Mouse (Mus musculus): Measurements from ENCODE around the gene Pnlip. TPM values are rescaled to one million over a fixed set of nuclear protein-coding genes. Genes with fewer than 3 reads are reported as not detected.

Gene Pnlip
- polyA plus RNA-seq, 1 experiment from 2014 or later, result 0.54 TPM

DNA sequence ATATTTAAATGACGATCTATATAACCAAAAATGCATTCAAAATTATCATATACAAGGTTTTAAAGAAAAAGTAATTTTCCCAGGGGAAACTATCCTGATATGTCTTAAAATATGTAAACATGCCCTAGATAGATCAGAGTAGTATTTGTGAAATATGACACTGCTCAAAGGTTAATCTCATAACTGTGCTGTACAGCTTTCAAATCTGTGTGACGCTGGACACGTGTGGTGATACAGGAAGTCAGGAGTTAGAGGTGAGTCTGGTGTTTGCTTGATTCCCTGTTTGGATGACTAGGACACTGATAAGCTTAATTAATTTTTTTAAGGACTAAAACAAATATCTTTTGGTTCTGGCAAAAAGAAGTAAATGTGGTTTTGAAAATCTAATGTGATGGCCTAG lies 43.0 kb downstream of the Pnlip start:
- Histone ChIP-seq H3K4me2 (ENCODE audit: low read depth) (no peak overlapping the region), H3K9ac (ENCODE audit: low read length) (no peak overlapping the region), H3K4me3 (ENCODE audit: low read depth, low read length) (no peak overlapping the region), H3K27ac (ENCODE audit: low read depth, low read length) (no peak overlapping the region), H3K9me3 (ENCODE audit: control insufficient read depth, low read length) (no peaks in the 10 kb centered on the region), H3K27me3 (ENCODE audit: control insufficient read depth, insufficient read depth, low read length) (no peaks in the 10 kb centered on the region), H3K36me3 (ENCODE audit: control insufficient read depth, insufficient read depth, low read length) (no peaks in the 10 kb centered on the region), H3K4me1 (ENCODE audit: control insufficient read depth, insufficient read depth, low read length) (no peaks in the 10 kb centered on the region)
- ATAC-seq (ENCODE audit: insufficient read depth, low FRiP score, low TSS enrichment) (no peak), DNase-seq (ENCODE audit: low spot score) (no peak)
- 82% methylated on average over 3 of the region's 3 CpGs for WGBS

DNA sequence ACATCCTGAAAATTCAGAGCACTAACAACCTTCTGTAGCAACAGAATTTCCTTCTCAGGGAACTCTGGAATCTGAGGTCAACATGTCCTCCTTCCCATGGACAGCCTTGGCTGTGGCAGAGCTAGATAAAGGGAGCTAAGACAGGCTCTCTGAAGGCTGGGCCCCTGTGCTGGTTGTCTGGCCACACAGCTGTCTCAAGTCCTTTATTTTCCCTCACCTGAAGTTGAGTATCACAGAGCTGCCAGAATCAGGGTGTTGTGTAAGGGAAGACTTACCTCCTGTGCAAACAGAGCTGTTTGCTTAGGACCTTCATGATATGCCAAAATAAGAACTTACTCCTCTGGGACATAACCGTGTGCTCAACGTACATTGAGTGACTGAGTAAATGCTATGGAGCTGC lies 43.9 kb downstream of the Pnlip start:
- DNase-seq (ENCODE audit: low spot score) (no peak), ATAC-seq (ENCODE audit: insufficient read depth, low FRiP score, low TSS enrichment) (no peak)
- 82% methylated on average over 2 of the region's 2 CpGs for WGBS
- Histone ChIP-seq H3K4me1 (ENCODE audit: control insufficient read depth, insufficient read depth, low read length) (no peaks in the 10 kb centered on the region), H3K27ac (ENCODE audit: low read depth, low read length) (no peak overlapping the region), H3K27me3 (ENCODE audit: control insufficient read depth, insufficient read depth, low read length) (no peaks in the 10 kb centered on the region), H3K4me2 (ENCODE audit: low read depth) (no peak overlapping the region), H3K36me3 (ENCODE audit: control insufficient read depth, insufficient read depth, low read length) (no peaks in the 10 kb centered on the region), H3K9ac (ENCODE audit: low read length) (no peak overlapping the region), H3K9me3 (ENCODE audit: control insufficient read depth, low read length) (no peaks in the 10 kb centered on the region), H3K4me3 (ENCODE audit: low read depth, low read length) (no peak overlapping the region)

DNA sequence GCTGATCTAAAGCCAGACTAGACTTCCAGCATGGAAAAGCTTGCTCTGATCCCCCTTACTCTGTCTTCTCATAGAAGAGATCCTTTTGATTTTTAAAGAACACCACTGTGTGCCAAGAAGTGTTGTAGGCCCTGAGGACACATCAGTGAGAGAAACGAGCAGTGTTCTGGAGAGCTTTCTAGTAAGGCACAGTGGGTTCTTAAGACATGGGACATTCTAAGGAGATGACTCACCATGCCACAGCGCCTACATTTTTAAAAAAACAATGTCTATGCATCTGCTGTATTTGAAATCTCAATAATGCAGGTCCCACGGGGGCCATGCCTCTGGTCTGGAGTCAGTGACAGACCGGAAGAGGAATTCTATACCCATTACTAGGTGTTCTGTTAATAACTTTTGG lies 52.3 kb downstream of the Pnlip start:
- Histone ChIP-seq H3K27ac (ENCODE audit: low read depth, low read length) (no peak overlapping the region), H3K4me3 (ENCODE audit: low read depth, low read length) (no peak overlapping the region), H3K4me2 (ENCODE audit: low read depth) (no peak overlapping the region), H3K4me1 (ENCODE audit: control insufficient read depth, insufficient read depth, low read length) (no peaks in the 10 kb centered on the region), H3K36me3 (ENCODE audit: control insufficient read depth, insufficient read depth, low read length) (no peaks in the 10 kb centered on the region), H3K9me3 (ENCODE audit: control insufficient read depth, low read length) (no peaks in the 10 kb centered on the region), H3K9ac (ENCODE audit: low read length) (no peak overlapping the region), H3K27me3 (ENCODE audit: control insufficient read depth, insufficient read depth, low read length) (no peaks in the 10 kb centered on the region)
- no peak for DNase-seq (ENCODE audit: low spot score)
- no peak for ATAC-seq (ENCODE audit: insufficient read depth, low FRiP score, low TSS enrichment)
- WGBS, result 87% methylated on average over 4 of the region's 4 CpGs

DNA sequence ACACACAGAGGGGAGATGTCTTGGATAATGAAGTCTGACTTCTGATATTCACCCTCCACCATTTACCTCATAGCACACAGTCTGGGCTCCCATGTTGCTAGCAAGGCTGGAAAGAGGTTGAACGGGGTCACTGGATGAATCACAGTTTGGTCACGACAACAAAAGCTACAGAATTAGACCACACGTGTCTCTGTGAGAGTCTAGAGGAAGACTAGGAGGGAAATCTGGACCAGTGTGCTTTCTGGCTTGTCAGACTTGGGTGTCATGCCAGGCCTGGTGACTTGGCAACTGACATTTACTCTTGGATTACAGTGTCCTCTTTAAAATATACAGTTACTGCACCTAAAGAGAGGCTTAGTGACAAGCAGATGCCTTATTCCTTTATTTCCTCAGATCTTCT lies 56.3 kb downstream of the Pnlip start:
- H3K9ac ChIP-seq (ENCODE audit: low read length), result no peak overlapping the region
- no peaks in the 10 kb centered on the region for H3K27me3 ChIP-seq (ENCODE audit: control insufficient read depth, insufficient read depth, low read length)
- no peak overlapping the region for H3K4me2 ChIP-seq (ENCODE audit: low read depth)
- H3K36me3 ChIP-seq (ENCODE audit: control insufficient read depth, insufficient read depth, low read length), result no peaks in the 10 kb centered on the region
- ATAC-seq (ENCODE audit: insufficient read depth, low FRiP score, low TSS enrichment) (no peak), DNase-seq (ENCODE audit: low spot score) (no peak)
- H3K4me1 ChIP-seq (ENCODE audit: control insufficient read depth, insufficient read depth, low read length), result no peaks in the 10 kb centered on the region
- no peaks in the 10 kb centered on the region for H3K9me3 ChIP-seq (ENCODE audit: control insufficient read depth, low read length)
- no peak overlapping the region for H3K4me3 ChIP-seq (ENCODE audit: low read depth, low read length)
- WGBS, result 77% methylated on average over 3 of the region's 3 CpGs
- no peak overlapping the region for H3K27ac ChIP-seq (ENCODE audit: low read depth, low read length)

DNA sequence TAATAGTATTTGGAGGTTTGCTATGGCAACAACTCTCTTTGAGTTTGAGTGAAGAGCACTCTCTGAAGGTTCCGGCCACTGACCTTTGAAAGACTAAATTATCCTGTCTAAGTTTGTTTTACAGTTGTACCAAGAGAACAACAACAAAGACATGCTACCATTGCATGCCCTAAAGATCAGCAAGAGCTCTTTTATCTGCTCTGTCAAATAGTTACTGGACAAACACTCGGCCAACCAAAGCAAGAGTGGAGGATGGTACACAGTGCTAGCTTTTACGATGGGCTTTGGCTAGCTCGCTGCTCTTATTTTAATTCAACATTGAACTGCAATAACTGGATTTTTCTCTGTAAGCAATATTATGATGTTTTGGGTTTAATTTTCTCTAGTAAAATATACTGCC lies 65.6 kb downstream of the Pnlip start:
- Histone ChIP-seq H3K4me1 (ENCODE audit: control insufficient read depth, insufficient read depth, low read length) (no peaks in the 10 kb centered on the region), H3K27me3 (ENCODE audit: control insufficient read depth, insufficient read depth, low read length) (no peaks in the 10 kb centered on the region), H3K27ac (ENCODE audit: low read depth, low read length) (no peak overlapping the region), H3K4me2 (ENCODE audit: low read depth) (no peak overlapping the region), H3K36me3 (ENCODE audit: control insufficient read depth, insufficient read depth, low read length) (no peaks in the 10 kb centered on the region), H3K9me3 (ENCODE audit: control insufficient read depth, low read length) (no peaks in the 10 kb centered on the region), H3K4me3 (ENCODE audit: low read depth, low read length) (no peak overlapping the region), H3K9ac (ENCODE audit: low read length) (no peak overlapping the region)
- ATAC-seq (ENCODE audit: insufficient read depth, low FRiP score, low TSS enrichment) (no peak), DNase-seq (ENCODE audit: low spot score) (no peak)
- WGBS, result 69% methylated on average over 4 of the region's 4 CpGs

DNA sequence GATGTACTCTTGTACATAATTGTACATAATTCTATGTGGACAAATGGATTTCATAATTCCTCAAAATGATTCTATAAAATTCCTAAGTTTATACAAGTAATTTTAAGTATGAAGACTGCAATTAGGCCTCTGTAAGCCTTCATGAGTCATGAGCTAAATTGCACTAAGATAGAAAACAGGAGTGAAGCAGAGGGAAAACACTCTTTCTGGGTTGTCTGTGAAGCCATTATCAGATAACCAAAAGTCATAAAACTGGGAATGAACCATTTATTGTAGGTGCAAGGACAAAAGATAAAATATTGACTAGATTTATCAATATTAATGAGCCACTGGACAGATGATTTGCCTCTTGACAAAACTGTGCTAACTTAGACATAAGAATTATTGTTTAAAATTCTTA lies 68.1 kb downstream of the Pnlip start:
- Histone ChIP-seq H3K4me2 (ENCODE audit: low read depth) (no peak overlapping the region), H3K4me1 (ENCODE audit: control insufficient read depth, insufficient read depth, low read length) (no peaks in the 10 kb centered on the region), H3K36me3 (ENCODE audit: control insufficient read depth, insufficient read depth, low read length) (no peaks in the 10 kb centered on the region), H3K27me3 (ENCODE audit: control insufficient read depth, insufficient read depth, low read length) (no peaks in the 10 kb centered on the region), H3K9ac (ENCODE audit: low read length) (no peak overlapping the region), H3K4me3 (ENCODE audit: low read depth, low read length) (no peak overlapping the region), H3K9me3 (ENCODE audit: control insufficient read depth, low read length) (no peaks in the 10 kb centered on the region), H3K27ac (ENCODE audit: low read depth, low read length) (no peak overlapping the region)
- ATAC-seq (ENCODE audit: insufficient read depth, low FRiP score, low TSS enrichment) (no peak), DNase-seq (ENCODE audit: low spot score) (no peak)

DNA sequence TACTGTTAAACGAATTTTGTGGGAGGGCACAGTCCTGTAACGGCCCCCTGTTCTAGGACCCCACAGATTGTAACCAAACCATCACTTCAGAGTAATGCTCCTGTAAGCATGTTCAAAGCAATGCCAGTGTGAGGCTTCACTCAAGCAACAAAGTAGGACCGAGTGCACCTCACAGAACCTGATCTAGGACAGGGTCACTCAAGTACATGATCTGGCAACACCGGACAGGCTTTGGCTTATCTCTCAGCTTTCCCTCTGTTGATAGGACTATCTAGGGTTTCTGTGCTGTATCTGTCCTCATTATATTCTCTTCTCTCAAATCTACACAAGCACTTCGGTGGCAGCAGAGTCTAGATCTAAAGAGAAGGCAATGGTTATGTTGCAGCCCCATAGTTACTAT lies 74.3 kb downstream of the Pnlip start:
- Histone ChIP-seq H3K27ac (ENCODE audit: low read depth, low read length) (no peak overlapping the region), H3K4me2 (ENCODE audit: low read depth) (no peak overlapping the region), H3K27me3 (ENCODE audit: control insufficient read depth, insufficient read depth, low read length) (no peaks in the 10 kb centered on the region), H3K4me3 (ENCODE audit: low read depth, low read length) (no peak overlapping the region), H3K9me3 (ENCODE audit: control insufficient read depth, low read length) (no peaks in the 10 kb centered on the region), H3K36me3 (ENCODE audit: control insufficient read depth, insufficient read depth, low read length) (no peaks in the 10 kb centered on the region), H3K9ac (ENCODE audit: low read length) (no peak overlapping the region), H3K4me1 (ENCODE audit: control insufficient read depth, insufficient read depth, low read length) (no peaks in the 10 kb centered on the region)
- ATAC-seq (ENCODE audit: insufficient read depth, low FRiP score, low TSS enrichment) (no peak), DNase-seq (ENCODE audit: low spot score) (no peak)
- WGBS, result 88% methylated on average over 5 of the region's 5 CpGs

DNA sequence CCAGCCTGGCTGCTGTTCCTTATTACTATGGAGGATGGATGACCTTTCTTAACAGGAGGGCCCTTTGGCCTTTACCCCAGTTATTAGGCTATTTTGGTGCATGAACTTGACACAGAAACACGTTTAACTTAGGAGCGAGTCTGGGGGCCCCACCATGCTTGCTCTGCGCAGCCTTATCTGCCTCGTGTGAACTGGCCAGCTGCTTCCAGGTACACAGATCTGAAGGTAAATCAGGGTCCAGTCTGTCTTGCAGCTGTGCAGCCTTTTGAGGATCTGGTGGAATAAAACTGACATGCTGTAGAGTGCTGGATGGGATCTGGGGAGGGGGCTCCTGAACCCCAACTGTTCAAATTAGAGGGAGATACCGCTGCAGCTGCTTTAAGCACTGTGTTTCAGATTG lies 75.5 kb downstream of the Pnlip start:
- no peaks in the 10 kb centered on the region for H3K4me1 ChIP-seq (ENCODE audit: control insufficient read depth, insufficient read depth, low read length)
- ATAC-seq (ENCODE audit: insufficient read depth, low FRiP score, low TSS enrichment), result no peak
- WGBS, result 81% methylated on average over 5 of the region's 5 CpGs

DNA sequence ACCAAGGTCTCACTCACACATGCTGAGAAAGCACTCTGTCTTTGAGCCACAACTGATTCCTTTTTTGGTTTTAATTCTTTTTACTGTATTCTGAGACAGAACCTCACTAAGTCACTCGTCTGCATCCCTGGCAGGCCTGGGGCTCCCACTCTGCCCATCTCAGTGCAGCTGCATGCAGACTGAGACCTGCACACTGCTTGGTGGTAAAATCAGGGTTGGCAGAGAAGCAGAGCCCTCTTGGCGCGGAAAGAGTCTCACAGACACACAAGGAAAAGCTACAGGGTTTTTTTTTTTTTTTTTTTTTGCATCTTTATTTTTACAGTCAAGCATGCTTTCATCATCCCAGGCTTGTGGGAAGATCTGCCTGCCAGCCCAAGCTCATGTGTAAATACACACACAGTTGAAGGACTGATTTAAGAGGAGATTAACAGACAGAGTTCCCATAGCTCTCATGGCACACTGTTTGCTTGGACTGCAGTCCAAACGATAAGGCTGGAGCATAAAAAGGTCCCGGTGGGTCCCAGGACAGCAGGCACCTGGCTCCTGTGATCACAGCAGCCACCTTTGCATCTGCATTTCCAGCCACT lies 76.2 kb downstream of the Pnlip start, which contains the start of gene Pnliprp1:
Gene Pnliprp1 (plus strand): TSS at position 443 of the 587 bp plus-strand sequence.
- 59% methylated on average over 5 of the region's 5 CpGs for WGBS
- no peaks in the 10 kb centered on the region for H3K27me3 ChIP-seq (ENCODE audit: control insufficient read depth, insufficient read depth, low read length)
- H3K9ac ChIP-seq (ENCODE audit: low read length), result no peak within 1 kb of the TSS
- H3K4me3 ChIP-seq (ENCODE audit: low read depth, low read length), result no peak within 1 kb of the TSS
- DNase-seq (ENCODE audit: low spot score), result no peak
- no peaks in the 10 kb centered on the region for H3K36me3 ChIP-seq (ENCODE audit: control insufficient read depth, insufficient read depth, low read length)
- no peak for ATAC-seq (ENCODE audit: insufficient read depth, low FRiP score, low TSS enrichment)
- H3K27ac ChIP-seq (ENCODE audit: low read depth, low read length), result no peak within 1 kb of the TSS
- H3K4me2 ChIP-seq (ENCODE audit: low read depth), result no peak within 1 kb of the TSS
- no peaks in the 10 kb centered on the region for H3K4me1 ChIP-seq (ENCODE audit: control insufficient read depth, insufficient read depth, low read length)
- H3K9me3 ChIP-seq (ENCODE audit: control insufficient read depth, low read length), result no peaks in the 10 kb centered on the region

More for the DNA sequence above, 75.5 kb downstream of the Pnlip start:
- Histone ChIP-seq H3K4me3 (ENCODE audit: low read depth, low read length) (no peak overlapping the region), H3K4me2 (ENCODE audit: low read depth) (no peak overlapping the region), H3K9ac (ENCODE audit: low read length) (no peak overlapping the region), H3K27me3 (ENCODE audit: control insufficient read depth, insufficient read depth, low read length) (no peaks in the 10 kb centered on the region), H3K27ac (ENCODE audit: low read depth, low read length) (no peak overlapping the region), H3K36me3 (ENCODE audit: control insufficient read depth, insufficient read depth, low read length) (no peaks in the 10 kb centered on the region), H3K9me3 (ENCODE audit: control insufficient read depth, low read length) (no peaks in the 10 kb centered on the region)
- no peak for DNase-seq (ENCODE audit: low spot score)

Data from neural tube, embryonic 11.5 days (tissue).